Mouse (Mus musculus): Measurements from ENCODE around the gene Zbtb1. TPM values are rescaled to one million over a fixed set of nuclear protein-coding genes. Genes with fewer than 3 reads are reported as not detected.

Zbtb1 gene
- total and polyA plus RNA-seq, 2 experiments from 2014 or later, result 2.0 to 3.5 TPM

- H3K9ac ChIP-seq, result no peak overlapping the region
- no peak overlapping the region for H3K4me2 ChIP-seq (ENCODE audit: low read depth)
- TF ChIP-seq CTCF (IDR thresholded peaks at IDR 0.05; ENCODE audit: low read depth), result no peak
- H3K27me3 ChIP-seq (ENCODE audit: insufficient read depth, low read length), result no peaks in the 10 kb centered on the region
- ATAC-seq, result no peak
- WGBS, result 90% methylated on average over 9 of the region's 9 CpGs
- no peaks in the 10 kb centered on the region for H3K9me3 ChIP-seq (ENCODE audit: low read length)
- 0 out of 2 replicates have a peak, but pooled peaks cover 4% of the 10 kb centered on the region for H3K4me1 ChIP-seq (ENCODE audit: insufficient read depth)
- H3K27ac ChIP-seq (ENCODE audit: low read depth, low read length), result no peak overlapping the region
- DNase-seq, result no peak
- no peaks in the 10 kb centered on the region; the same call in 1 of the 2 replicates for H3K36me3 ChIP-seq (ENCODE audit: insufficient read depth)
- H3K4me3 ChIP-seq (ENCODE audit: low read depth, low read length), result no peak overlapping the region
These were observed 7.8 kb upstream of the Zbtb1 start for GRCm38 (mm10) chr12:76362303-76362676.

GRCm38 (mm10) chr12:76366276-76366675 lies 3.8 kb upstream of the Zbtb1 start:
- H3K9me3 ChIP-seq (ENCODE audit: low read length), result no peaks in the 10 kb centered on the region
- H3K27ac ChIP-seq (ENCODE audit: low read depth, low read length), result no peak overlapping the region
- H3K36me3 ChIP-seq (ENCODE audit: insufficient read depth), result no peaks in the 10 kb centered on the region; the same call in 1 of the 2 replicates
- DNase-seq, result no peak
- no peak overlapping the region for H3K4me2 ChIP-seq (ENCODE audit: low read depth)
- no peaks in the 10 kb centered on the region for H3K27me3 ChIP-seq (ENCODE audit: insufficient read depth, low read length)
- H3K4me1 ChIP-seq (ENCODE audit: insufficient read depth), result peaks cover 16% of the 10 kb centered on the region
- no peak for TF ChIP-seq CTCF (IDR thresholded peaks at IDR 0.05; ENCODE audit: low read depth)
- WGBS, result 81% methylated on average over 3 of the region's 3 CpGs
- no peak overlapping the region for H3K9ac ChIP-seq
- H3K4me3 ChIP-seq (ENCODE audit: low read depth, low read length), result no peak overlapping the region
- no peak for ATAC-seq

- Histone ChIP-seq H3K4me1 (ENCODE audit: insufficient read depth) (peaks cover 16% of the 10 kb centered on the region), H3K4me3 (ENCODE audit: low read depth, low read length) (no peak overlapping the region), H3K36me3 (ENCODE audit: insufficient read depth) (no peaks in the 10 kb centered on the region; the same call in 1 of the 2 replicates), H3K4me2 (ENCODE audit: low read depth) (peak overlapping the region; percentile 92), H3K9ac (0 out of 2 replicates have a peak overlapping the region, but pooled peaks have one; percentile 10), H3K27me3 (ENCODE audit: insufficient read depth, low read length) (no peaks in the 10 kb centered on the region), H3K9me3 (ENCODE audit: low read length) (no peaks in the 10 kb centered on the region), H3K27ac (ENCODE audit: low read depth, low read length) (0 out of 2 replicates have a peak overlapping the region, but pooled peaks have one; percentile 5)
- DNase-seq, result peak; percentile 25
- TF ChIP-seq CTCF (IDR thresholded peaks at IDR 0.05; ENCODE audit: low read depth), result no peak
- WGBS, result 23% methylated on average over 14 of the region's 14 CpGs
- ATAC-seq, result no peak
These were observed 2.7 kb upstream of the Zbtb1 start for GRCm38 (mm10) chr12:76367096-76367995.

GRCm38 (mm10) chr12:76368201-76368789 lies 1.8 kb upstream of the Zbtb1 start:
- no peak for ATAC-seq

GRCm38 (mm10) chr12:76368790-76369205 lies 1.3 kb upstream of the Zbtb1 start:
- Histone ChIP-seq H3K27me3 (ENCODE audit: insufficient read depth, low read length) (no peaks in the 10 kb centered on the region), H3K27ac (ENCODE audit: low read depth, low read length) (peak overlapping the region; percentile 99), H3K4me2 (ENCODE audit: low read depth) (peak overlapping the region; percentile 92), H3K36me3 (ENCODE audit: insufficient read depth) (no peaks in the 10 kb centered on the region), H3K4me1 (ENCODE audit: insufficient read depth) (peaks cover 16% of the 10 kb centered on the region), H3K4me3 (ENCODE audit: low read depth, low read length) (peak overlapping the region; percentile 95), H3K9ac (peak overlapping the region; percentile 100), H3K9me3 (ENCODE audit: low read length) (no peaks in the 10 kb centered on the region)
- ATAC-seq (peak; percentile 38), DNase-seq (peak; percentile 74)
- TF ChIP-seq CTCF (IDR thresholded peaks at IDR 0.05; ENCODE audit: low read depth), result no peak
- under 1% methylated on average over 19 of the region's 26 CpGs for WGBS

More at GRCm38 (mm10) chr12:76368201-76368789, 1.8 kb upstream of the Zbtb1 start:
- 8% methylated on average over 9 of the region's 9 CpGs for WGBS
- Histone ChIP-seq H3K9ac (peak overlapping the region; percentile 100), H3K4me3 (ENCODE audit: low read depth, low read length) (peak overlapping the region; percentile 95), H3K9me3 (ENCODE audit: low read length) (no peaks in the 10 kb centered on the region), H3K27ac (ENCODE audit: low read depth, low read length) (peak overlapping the region; percentile 99), H3K27me3 (ENCODE audit: insufficient read depth, low read length) (no peaks in the 10 kb centered on the region), H3K4me2 (ENCODE audit: low read depth) (peak overlapping the region; percentile 92), H3K36me3 (ENCODE audit: insufficient read depth) (no peaks in the 10 kb centered on the region), H3K4me1 (ENCODE audit: insufficient read depth) (peaks cover 16% of the 10 kb centered on the region)
- TF ChIP-seq CTCF (IDR thresholded peaks at IDR 0.05; ENCODE audit: low read depth), result no peak
- no peak for DNase-seq

- H3K27ac ChIP-seq (ENCODE audit: low read depth, low read length), result peak within 1 kb of the TSS; percentile 99
- peak within 1 kb of the TSS; percentile 100 for H3K9ac ChIP-seq
- DNase-seq, result peak; percentile 98
- no peaks in the 10 kb centered on the region for H3K36me3 ChIP-seq (ENCODE audit: insufficient read depth)
- peak; percentile 94 for ATAC-seq
- H3K27me3 ChIP-seq (ENCODE audit: insufficient read depth, low read length), result no peaks in the 10 kb centered on the region
- no peaks in the 10 kb centered on the region for H3K9me3 ChIP-seq (ENCODE audit: low read length)
- TF ChIP-seq CTCF (IDR thresholded peaks at IDR 0.05; ENCODE audit: low read depth), result no peak
- WGBS, result under 1% methylated on average over 60 of the region's 96 CpGs
- H3K4me1 ChIP-seq (ENCODE audit: insufficient read depth), result peaks cover 16% of the 10 kb centered on the region
- H3K4me2 ChIP-seq (ENCODE audit: low read depth), result peak within 1 kb of the TSS; percentile 92
- H3K4me3 ChIP-seq (ENCODE audit: low read depth, low read length), result peak within 1 kb of the TSS; percentile 95
These were observed 674 bp upstream of the Zbtb1 start, which contains the start of gene Zbtb25 for GRCm38 (mm10) chr12:76369206-76369977. Gene Zbtb25, minus strand, starts transcription at chr12:76369602.

Measured in forebrain, postnatal 0 days (tissue).